Mouse (Mus musculus): ENCODE results near the gene Nr3c2.

- no peak for TF ChIP-seq CTCF (conservative IDR thresholded peaks at IDR 0.05; ENCODE audit: insufficient read depth, insufficient read length, low read depth, low read length)
- no peak for TF ChIP-seq POLR2A (IDR thresholded peaks at IDR 0.05; ENCODE audit: low read depth, low read length)
Measured at GRCm38 (mm10) chr8:77228688-77229087, 329.4 kb downstream of the Nr3c2 start.

All from kidney, adult 2 months (tissue).